Mouse (Mus musculus): ENCODE measurements around the gene Arhgef28. TPM values are rescaled to one million over a fixed set of nuclear protein-coding genes. Genes with fewer than 3 reads are reported as not detected.
A peak's percentile ranks its signal among the peaks of the same experiment; 100 is the strongest.

The Arhgef28 gene
- polyA plus RNA-seq, 1 experiment from 2014 or later = 0.74 TPM

- H3K36me3 ChIP-seq (replicated peaks; ENCODE audit: insufficient read depth, low read length) = no peaks in the 10 kb centered on the region
These were observed 264.1 kb downstream of the Arhgef28 start for GRCm38 (mm10) chr13:97941909-97942680.

GRCm38 (mm10) chr13:97941099-97941498, 265.1 kb downstream of the Arhgef28 start:
- TF ChIP-seq EP300 (IDR thresholded peaks at IDR 0.05; ENCODE audit: low read depth) (no peak), CTCF (IDR thresholded peaks at IDR 0.05; ENCODE audit: low read depth) (no peak)
- peak; percentile 38 for DNase-seq
- peak; percentile 31; the same call in 1 of the 2 replicates for ATAC-seq
- Histone ChIP-seq H3K9ac (replicated peaks) (no peak overlapping the region), H3K4me3 (ENCODE audit: low read depth, low read length) (no peak overlapping the region), H3K9me3 (ENCODE audit: low read length) (no peaks in the 10 kb centered on the region), H3K4me2 (ENCODE audit: low read depth, low read length) (no peak overlapping the region), H3K36me3 (replicated peaks; ENCODE audit: insufficient read depth, low read length) (no peaks in the 10 kb centered on the region), H3K27me3 (ENCODE audit: insufficient read depth, low read length) (no peaks in the 10 kb centered on the region), H3K27ac (ENCODE audit: low read depth) (peak overlapping the region; percentile 51; the same call in 1 of the 2 replicates), H3K4me1 (ENCODE audit: insufficient read depth) (peaks cover 3% of the 10 kb centered on the region; the same call in 1 of the 2 replicates)
- 33% methylated on average over 6 of the region's 6 CpGs for WGBS (ENCODE audit: insufficient replicate concordance)

More at GRCm38 (mm10) chr13:97941909-97942680, 264.1 kb downstream of the Arhgef28 start:
- Histone ChIP-seq H3K4me3 (ENCODE audit: low read depth, low read length) (no peak overlapping the region), H3K27ac (ENCODE audit: low read depth) (no peak overlapping the region), H3K4me2 (ENCODE audit: low read depth, low read length) (no peak overlapping the region), H3K9me3 (ENCODE audit: low read length) (no peaks in the 10 kb centered on the region), H3K4me1 (ENCODE audit: insufficient read depth) (peaks cover 3% of the 10 kb centered on the region; the same call in 1 of the 2 replicates), H3K9ac (replicated peaks) (no peak overlapping the region), H3K27me3 (ENCODE audit: insufficient read depth, low read length) (no peaks in the 10 kb centered on the region)
- DNase-seq (no peak), ATAC-seq (no peak)
- TF ChIP-seq CTCF (IDR thresholded peaks at IDR 0.05; ENCODE audit: low read depth) = no peak
- TF ChIP-seq EP300 (IDR thresholded peaks at IDR 0.05; ENCODE audit: low read depth) = no peak
- WGBS (ENCODE audit: insufficient replicate concordance) = 74% methylated on average over 13 of the region's 13 CpGs

DNA sequence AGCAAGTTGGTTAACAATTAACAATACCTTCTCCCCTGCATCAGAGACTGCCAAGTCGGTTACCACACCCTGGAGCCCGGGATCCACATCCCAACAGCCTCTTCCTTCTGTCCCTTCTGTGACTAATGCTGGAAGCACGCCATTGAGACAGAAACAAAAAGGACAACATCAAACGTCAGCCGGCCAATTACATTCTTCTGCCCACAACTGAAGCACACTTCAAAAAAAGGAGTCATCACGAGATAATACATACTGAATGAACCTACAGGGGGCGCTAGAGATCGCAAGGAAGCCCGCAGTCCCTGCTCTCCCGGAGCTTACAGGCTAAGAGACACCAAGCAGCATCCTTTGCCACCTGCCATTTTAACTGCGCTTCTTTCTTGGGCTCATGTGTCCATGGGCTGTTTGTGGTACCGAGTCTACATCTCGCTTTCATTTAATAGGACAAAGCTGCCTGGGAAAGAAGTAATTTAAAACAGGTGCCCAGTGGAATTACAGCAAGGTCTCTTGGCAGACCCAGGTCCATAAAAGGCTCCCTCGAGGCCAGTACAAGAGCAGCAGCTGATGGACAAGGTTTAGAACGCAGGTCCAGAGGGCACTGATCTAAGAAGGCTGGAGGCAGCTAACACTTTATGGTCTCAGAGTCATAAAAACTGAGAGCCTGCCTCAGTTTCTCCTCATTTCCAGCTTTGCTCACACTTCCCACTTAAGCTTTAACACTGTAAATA, 266.6 kb downstream of the Arhgef28 start:
- no peak overlapping the region for H3K4me2 ChIP-seq (ENCODE audit: low read depth, low read length)

GRCm38 (mm10) chr13:97938596-97939297, 267.5 kb downstream of the Arhgef28 start:
- 29% methylated on average over 18 of the region's 18 CpGs for WGBS (ENCODE audit: insufficient replicate concordance)
- H3K4me1 ChIP-seq (ENCODE audit: insufficient read depth) = peaks cover 3% of the 10 kb centered on the region; the same call in 1 of the 2 replicates
- H3K9me3 ChIP-seq (ENCODE audit: low read length) = no peaks in the 10 kb centered on the region
- H3K27me3 ChIP-seq (ENCODE audit: insufficient read depth, low read length) = no peaks in the 10 kb centered on the region
- no peak overlapping the region for H3K4me2 ChIP-seq (ENCODE audit: low read depth, low read length)
- no peak overlapping the region for H3K27ac ChIP-seq (ENCODE audit: low read depth)
- DNase-seq (peak; percentile 92), ATAC-seq (peak; percentile 61)
- H3K4me3 ChIP-seq (ENCODE audit: low read depth, low read length) = no peak overlapping the region
- H3K9ac ChIP-seq (replicated peaks) = no peak overlapping the region
- H3K36me3 ChIP-seq (replicated peaks; ENCODE audit: insufficient read depth, low read length) = no peaks in the 10 kb centered on the region
- no peak for TF ChIP-seq EP300 (IDR thresholded peaks at IDR 0.05; ENCODE audit: low read depth)
- peak; percentile 95 for TF ChIP-seq CTCF (IDR thresholded peaks at IDR 0.05; ENCODE audit: low read depth)

More for the DNA sequence above, 266.6 kb downstream of the Arhgef28 start:
- Histone ChIP-seq H3K4me3 (ENCODE audit: low read depth, low read length) (no peak overlapping the region), H3K36me3 (replicated peaks; ENCODE audit: insufficient read depth, low read length) (no peaks in the 10 kb centered on the region), H3K9ac (replicated peaks) (no peak overlapping the region), H3K27ac (ENCODE audit: low read depth) (no peak overlapping the region), H3K27me3 (ENCODE audit: insufficient read depth, low read length) (no peaks in the 10 kb centered on the region), H3K9me3 (ENCODE audit: low read length) (no peaks in the 10 kb centered on the region), H3K4me1 (ENCODE audit: insufficient read depth) (peaks cover 3% of the 10 kb centered on the region; the same call in 1 of the 2 replicates)
- DNase-seq (no peak), ATAC-seq (no peak)
- TF ChIP-seq CTCF (IDR thresholded peaks at IDR 0.05; ENCODE audit: low read depth) (peak; percentile 52), EP300 (IDR thresholded peaks at IDR 0.05; ENCODE audit: low read depth) (no peak)
- whole genome bisulfite sequencing (ENCODE audit: insufficient replicate concordance) = 65% methylated on average over 15 of the region's 15 CpGs

GRCm38 (mm10) chr13:97937919-97938318, 268.3 kb downstream of the Arhgef28 start:
- Histone ChIP-seq H3K36me3 (replicated peaks; ENCODE audit: insufficient read depth, low read length) (no peaks in the 10 kb centered on the region), H3K4me3 (ENCODE audit: low read depth, low read length) (no peak overlapping the region), H3K4me2 (ENCODE audit: low read depth, low read length) (no peak overlapping the region), H3K27ac (ENCODE audit: low read depth) (no peak overlapping the region), H3K4me1 (ENCODE audit: insufficient read depth) (peaks cover 3% of the 10 kb centered on the region; the same call in 1 of the 2 replicates), H3K9me3 (ENCODE audit: low read length) (no peaks in the 10 kb centered on the region), H3K27me3 (ENCODE audit: insufficient read depth, low read length) (no peaks in the 10 kb centered on the region), H3K9ac (replicated peaks) (no peak overlapping the region)
- TF ChIP-seq CTCF (IDR thresholded peaks at IDR 0.05; ENCODE audit: low read depth) (peak; percentile 83), EP300 (IDR thresholded peaks at IDR 0.05; ENCODE audit: low read depth) (no peak)
- ATAC-seq = no peak
- DNase-seq = peak; percentile 54
- WGBS (ENCODE audit: insufficient replicate concordance) = 18% methylated on average over 7 of the region's 7 CpGs
